In genomic region chr10:127310523-127311475, GRCm38 (mm10) we compare ENCODE assay signal across 8 mouse cellular contexts. TPM values are rescaled to one million over a fixed set of nuclear protein-coding genes. Genes with fewer than 3 reads are reported as not detected.
DNase-seq lines count a peak whose midpoint lies in the region; ATAC-seq and TF ChIP-seq lines count a peak whose summit lies in the region.

No protein-coding gene starts in this region.

- no peaks in the 10 kb centered on the region for H3K4me1 ChIP-seq in cerebellum, adult 2 months (ENCODE audit: control insufficient read depth, insufficient read depth, low read length)
- peaks cover 10% of the 10 kb centered on the region for H3K4me1 ChIP-seq in embryonic facial prominence, embryonic 12.5 days
- H3K4me1 ChIP-seq in midbrain, embryonic 11.5 days (ENCODE audit: control insufficient read depth, insufficient read depth, low read length), result peaks cover 8% of the 10 kb centered on the region

- H3K9me3 ChIP-seq in embryonic facial prominence, embryonic 12.5 days, result no peaks in the 10 kb centered on the region
- no peaks in the 10 kb centered on the region for H3K9me3 ChIP-seq in midbrain, embryonic 11.5 days (ENCODE audit: control insufficient read depth, low read length)

- no peak for DNase-seq in cerebellum, adult 2 months
- no peak for DNase-seq in cerebellum, postnatal 36 days
- peak; percentile 67 for DNase-seq in CD4-positive helper T cell, adult 2 months (ENCODE audit: low read depth, low spot score)
- peak; percentile 78 for DNase-seq in induced T-regulatory cell, adult 2 months (ENCODE audit: low read depth)
- peak; percentile 67 for DNase-seq in midbrain, embryonic 11.5 days (ENCODE audit: low spot score, missing footprints)
- no peak for DNase-seq in gastrocnemius, postnatal 25 days
- DNase-seq in thymus, postnatal 25 days, result no peak

- no peak for TF ChIP-seq CTCF in cerebellum, adult 2 months (IDR thresholded peaks at IDR 0.05; ENCODE audit: borderline replicate concordance, insufficient read depth, low read depth, low read length)

- peak overlapping the region; percentile 61 for H3K27ac ChIP-seq in cerebellum, adult 2 months (ENCODE audit: insufficient read depth, low read length)
- H3K27ac ChIP-seq in embryonic facial prominence, embryonic 12.5 days, result peak overlapping the region; percentile 58; the same call in 1 of the 2 replicates
- peak overlapping the region; percentile 54; the same call in 1 of the 2 replicates for H3K27ac ChIP-seq in midbrain, embryonic 11.5 days (ENCODE audit: low read depth, low read length)

- H3K36me3 ChIP-seq in embryonic facial prominence, embryonic 12.5 days, result peaks cover 36% of the 10 kb centered on the region
- peaks cover 21% of the 10 kb centered on the region for H3K36me3 ChIP-seq in midbrain, embryonic 11.5 days (ENCODE audit: control insufficient read depth, insufficient read depth, low read length)

- no peaks in the 10 kb centered on the region for H3K27me3 ChIP-seq in cerebellum, adult 2 months (ENCODE audit: control insufficient read depth, insufficient read depth, low read length)
- no peaks in the 10 kb centered on the region for H3K27me3 ChIP-seq in embryonic facial prominence, embryonic 12.5 days
- H3K27me3 ChIP-seq in midbrain, embryonic 11.5 days (ENCODE audit: control insufficient read depth, insufficient read depth, low read length), result no peaks in the 10 kb centered on the region

- no peak for TF ChIP-seq POLR2A in cerebellum, adult 2 months (IDR thresholded peaks at IDR 0.05; ENCODE audit: borderline replicate concordance, insufficient read depth, low read length)

- H3K4me2 ChIP-seq in embryonic facial prominence, embryonic 12.5 days (replicated peaks), result peak overlapping the region; percentile 77
- H3K4me2 ChIP-seq in midbrain, embryonic 11.5 days, result peak overlapping the region; percentile 77

- ATAC-seq in embryonic facial prominence, embryonic 12.5 days (ENCODE audit: insufficient number of reproducible peaks, insufficient read depth, low FRiP score, low TSS enrichment), result peak; percentile 54
- ATAC-seq in midbrain, embryonic 11.5 days (ENCODE audit: low FRiP score), result peak; percentile 62

- H3K9ac ChIP-seq in embryonic facial prominence, embryonic 12.5 days, result peak overlapping the region; percentile 78
- peak overlapping the region; percentile 83 for H3K9ac ChIP-seq in midbrain, embryonic 11.5 days (ENCODE audit: low read length)

- WGBS in cerebellum, adult 2 months, result 35% methylated on average over 23 of the region's 23 CpGs
- 39% methylated on average over 23 of the region's 23 CpGs for WGBS in embryonic facial prominence, embryonic 12.5 days
- 39% methylated on average over 23 of the region's 23 CpGs for WGBS in midbrain, embryonic 11.5 days

- peak overlapping the region; percentile 91 for H3K4me3 ChIP-seq in cerebellum, adult 2 months (replicated peaks; ENCODE audit: insufficient read depth, low read depth, low read length)
- H3K4me3 ChIP-seq in embryonic facial prominence, embryonic 12.5 days, result peak overlapping the region; percentile 84
- H3K4me3 ChIP-seq in midbrain, embryonic 11.5 days (ENCODE audit: low read depth, low read length), result peak overlapping the region; percentile 80

RNA-seq across cellular contexts. Expression of gene Mars, which starts 0.8 kb away (rescaled TPM):
- polyA plus RNA-seq in cerebellum, adult 2 months (2012; rRNA removed), result 81.6 and 87.4 TPM in 2 replicates
- polyA plus RNA-seq in embryonic facial prominence, embryonic 12.5 days (2016; fragmentation: Nextera tagmentation; extraction: Ambion mirVana), result 138 and 142 TPM in 2 replicates
- polyA plus RNA-seq in midbrain, embryonic 11.5 days (2014; fragmentation: Nextera tagmentation; extraction: Ambion mirVana), result 185 and 187 TPM in 2 replicates
- 10 to 100 TPM; 48.3 to 53.5 TPM for total RNA-seq in gastrocnemius, postnatal 25 days (2021)

RNA-seq across cellular contexts. Expression of gene Arhgap9, which starts 11.0 kb away (rescaled TPM):
- polyA plus RNA-seq in cerebellum, adult 2 months (2012; rRNA removed), result 0.87 and 0.97 TPM in 2 replicates
- 1.8 and 2.6 TPM in 2 replicates for polyA plus RNA-seq in embryonic facial prominence, embryonic 12.5 days (2016; fragmentation: Nextera tagmentation; extraction: Ambion mirVana)
- 1.1 and 1.4 TPM in 2 replicates for polyA plus RNA-seq in midbrain, embryonic 11.5 days (2014; fragmentation: Nextera tagmentation; extraction: Ambion mirVana)
- total RNA-seq in gastrocnemius, postnatal 25 days (2021), result 1 to 10 TPM; 1.4 to 1.7 TPM

RNA-seq across cellular contexts. Expression of gene Mbd6, which starts 22.0 kb away (rescaled TPM):
- 47.8 and 51.8 TPM in 2 replicates for polyA plus RNA-seq in cerebellum, adult 2 months (2012; rRNA removed)
- 17.2 and 23.3 TPM in 2 replicates for polyA plus RNA-seq in embryonic facial prominence, embryonic 12.5 days (2016; fragmentation: Nextera tagmentation; extraction: Ambion mirVana)
- polyA plus RNA-seq in midbrain, embryonic 11.5 days (2014; fragmentation: Nextera tagmentation; extraction: Ambion mirVana), result 12.3 and 16.3 TPM in 2 replicates
- total RNA-seq in gastrocnemius, postnatal 25 days (2021), result 10 to 100 TPM; 12.7 to 14.3 TPM

RNA-seq across cellular contexts. Expression of gene Gli1, which starts 31.0 kb away (rescaled TPM):
- 10.6 and 12.5 TPM in 2 replicates for polyA plus RNA-seq in cerebellum, adult 2 months (2012; rRNA removed)
- 15.5 and 16.4 TPM in 2 replicates for polyA plus RNA-seq in embryonic facial prominence, embryonic 12.5 days (2016; fragmentation: Nextera tagmentation; extraction: Ambion mirVana)
- 3.1 and 4.1 TPM in 2 replicates for polyA plus RNA-seq in midbrain, embryonic 11.5 days (2014; fragmentation: Nextera tagmentation; extraction: Ambion mirVana)
- 1 to 10 TPM in 1 of 2 experiments, under 1 TPM in 1; 0.74 to 1.5 TPM for total RNA-seq in gastrocnemius, postnatal 25 days (2021)

RNA-seq across cellular contexts. Expression of gene Inhbe, which starts 43.4 kb away (rescaled TPM):
- 0.03 TPM in 1 of 2 replicates, not detected in the other for polyA plus RNA-seq in cerebellum, adult 2 months (2012; rRNA removed)
- polyA plus RNA-seq in embryonic facial prominence, embryonic 12.5 days (2016; fragmentation: Nextera tagmentation; extraction: Ambion mirVana), result 0.03 TPM in 1 of 2 replicates, not detected in the other
- not detected in 2 replicates for polyA plus RNA-seq in midbrain, embryonic 11.5 days (2014; fragmentation: Nextera tagmentation; extraction: Ambion mirVana)
- not detected for total RNA-seq in gastrocnemius, postnatal 25 days (2021)

Comparison
In these comparisons a context has a peak if more than half of its experiments do, and no peak if none do; other contexts are left out.
1. DNase-seq: peak in CD4-positive helper T cell, adult 2 months (single experiment), induced T-regulatory cell, adult 2 months (single experiment) and midbrain, embryonic 11.5 days (single experiment); none in cerebellum, adult 2 months (0 of 2), cerebellum, postnatal 36 days (0 of 2), gastrocnemius, postnatal 25 days (single experiment) and thymus, postnatal 25 days (single experiment).
2. Peak in every context shown above with its lines, with median percentiles within 50 percentile points of each other: H3K27ac ChIP-seq and H3K4me3 ChIP-seq.